ENCODE assay signal across 10 mouse cellular contexts in the genomic region with DNA sequence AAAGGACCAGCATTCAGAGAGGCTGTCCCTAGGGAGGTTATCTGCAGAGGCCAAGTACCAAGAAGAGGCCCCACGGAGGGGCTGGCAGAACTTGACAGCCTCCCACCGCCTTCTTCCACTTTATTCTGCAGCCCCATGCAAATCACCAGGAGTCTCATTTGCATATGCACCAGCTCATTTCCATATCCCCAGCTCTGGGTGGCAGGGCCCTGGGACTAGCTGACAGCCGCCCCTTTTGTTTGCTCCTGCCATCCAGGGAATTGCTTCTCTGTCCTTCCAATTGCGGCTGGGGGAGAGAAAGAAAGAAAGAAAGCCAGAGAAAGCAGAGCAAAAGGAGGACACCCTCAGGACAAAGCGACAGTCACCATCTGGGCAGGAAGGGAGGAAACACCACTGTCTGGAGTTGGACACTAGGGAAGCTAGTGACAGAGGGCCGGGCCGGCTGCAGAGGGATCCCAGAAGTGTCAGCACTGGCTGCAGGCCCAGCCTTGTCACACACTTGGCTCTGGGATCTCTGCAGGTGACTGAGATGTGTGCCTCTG.
A peak's percentile ranks its signal among the peaks of the same experiment; 100 is the strongest.
DNase-seq lines count a peak whose midpoint lies in the region; ATAC-seq and TF ChIP-seq lines count a peak whose summit lies in the region.
"Had no signal": no experiment of that assay in that cellular context is flagged by ENCODE, and none has a peak within 500 bp of the region (broad histone marks: within the 10 kb centered on the region; RNA-seq: fewer than 3 reads in every experiment).

No protein-coding gene starts in this region.

- peaks cover 5% of the 10 kb centered on the region for H3K4me1 ChIP-seq in lung, embryonic 14.5 days (ENCODE audit: insufficient read depth)
- H3K4me1 ChIP-seq in hindbrain, postnatal 0 days (ENCODE audit: insufficient read depth, low read length) = peaks cover 7% of the 10 kb centered on the region; the same call in 1 of the 2 replicates
- peaks cover 12% of the 10 kb centered on the region for H3K4me1 ChIP-seq in neural tube, embryonic 14.5 days (ENCODE audit: control insufficient read depth, insufficient read depth, low read length)

- H3K27ac ChIP-seq in lung, embryonic 14.5 days (ENCODE audit: low read depth) = no peak overlapping the region
- H3K27ac ChIP-seq in hindbrain, postnatal 0 days = peak overlapping the region; percentile 68
- H3K27ac ChIP-seq in neural tube, embryonic 14.5 days (ENCODE audit: low read depth, low read length) = peak overlapping the region; percentile 69

- ATAC-seq in lung, embryonic 14.5 days (ENCODE audit: insufficient read depth) = no peak; the same call in 1 of the 2 replicates
- peak; percentile 82 for ATAC-seq in hindbrain, postnatal 0 days
- peak; percentile 77 for ATAC-seq in neural tube, embryonic 14.5 days (ENCODE audit: low read depth)

- 15% methylated on average over 7 of the region's 7 CpGs for WGBS in lung, embryonic 14.5 days
- 16% methylated on average over 7 of the region's 7 CpGs for WGBS in hindbrain, postnatal 0 days
- WGBS in neural tube, embryonic 14.5 days = 3% methylated on average over 7 of the region's 7 CpGs

- no peak overlapping the region for H3K4me3 ChIP-seq in lung, embryonic 14.5 days (ENCODE audit: low read depth, low read length)
- no peak overlapping the region for H3K4me3 ChIP-seq in hindbrain, postnatal 0 days (ENCODE audit: low read length)
- no peak overlapping the region for H3K4me3 ChIP-seq in neural tube, embryonic 14.5 days (ENCODE audit: low read depth, low read length)

- no peak for TF ChIP-seq CTCF in lung, embryonic 14.5 days (IDR thresholded peaks at IDR 0.05; ENCODE audit: low read depth)
- peak; percentile 7; the same call in 1 of the 2 replicates for TF ChIP-seq CTCF in hindbrain, postnatal 0 days (IDR thresholded peaks at IDR 0.05; ENCODE audit: low read depth)

- peak; percentile 15 for DNase-seq in adrenal gland, postnatal 10 days
- no peak for DNase-seq in adrenal gland, postnatal 14 days
- DNase-seq in lung, embryonic 14.5 days = peak; percentile 41
- DNase-seq in lung, postnatal 36 days = no peak
- peak; percentile 72 for DNase-seq in hindbrain, postnatal 0 days (ENCODE audit: low spot score)
- DNase-seq in gastrocnemius, postnatal 25 days = no peak
- DNase-seq in ovary, adult 18-20 months (ENCODE audit: low spot score) = no peak
- DNase-seq: adrenal gland, postnatal 25 days; lung, postnatal 14 days had no signal

- H3K9ac ChIP-seq in lung, embryonic 14.5 days = no peak overlapping the region; the same call in 1 of the 2 replicates
- no peak overlapping the region for H3K9ac ChIP-seq in hindbrain, postnatal 0 days (replicated peaks; ENCODE audit: low read length)
- no peak overlapping the region for H3K9ac ChIP-seq in neural tube, embryonic 14.5 days (replicated peaks; ENCODE audit: low read depth, low read length)

- H3K9me3 ChIP-seq in lung, embryonic 14.5 days (ENCODE audit: low read depth, low read length) = no peaks in the 10 kb centered on the region
- H3K9me3 ChIP-seq in hindbrain, postnatal 0 days (ENCODE audit: low read length) = no peaks in the 10 kb centered on the region
- no peaks in the 10 kb centered on the region for H3K9me3 ChIP-seq in neural tube, embryonic 14.5 days (ENCODE audit: control insufficient read depth, low read length)

- H3K4me2 ChIP-seq in lung, embryonic 14.5 days = no peak overlapping the region
- no peak overlapping the region for H3K4me2 ChIP-seq in hindbrain, postnatal 0 days (ENCODE audit: low read depth, low read length)
- no peak overlapping the region for H3K4me2 ChIP-seq in neural tube, embryonic 14.5 days (ENCODE audit: low read depth, low read length)

- no peaks in the 10 kb centered on the region for H3K36me3 ChIP-seq in lung, embryonic 14.5 days (ENCODE audit: insufficient read depth)
- H3K36me3 ChIP-seq in hindbrain, postnatal 0 days (ENCODE audit: insufficient read depth, low read length) = no peaks in the 10 kb centered on the region
- no peaks in the 10 kb centered on the region for H3K36me3 ChIP-seq in neural tube, embryonic 14.5 days (ENCODE audit: control insufficient read depth, insufficient read depth, low read length)

- H3K27me3 ChIP-seq in lung, embryonic 14.5 days (ENCODE audit: insufficient read depth, low read length) = no peaks in the 10 kb centered on the region
- H3K27me3 ChIP-seq in hindbrain, postnatal 0 days (ENCODE audit: insufficient read depth, low read length) = no peaks in the 10 kb centered on the region
- H3K27me3 ChIP-seq in neural tube, embryonic 14.5 days (ENCODE audit: control insufficient read depth, insufficient read depth, low read length) = no peaks in the 10 kb centered on the region

Comparison
In these comparisons a context has a peak if more than half of its experiments do, and no peak if none do; other contexts are left out.
1. DNase-seq: peak in adrenal gland, postnatal 10 days (single experiment), lung, embryonic 14.5 days (single experiment) and hindbrain, postnatal 0 days (single experiment); none in adrenal gland, postnatal 14 days (single experiment), lung, postnatal 36 days (single experiment), gastrocnemius, postnatal 25 days (single experiment) and ovary, adult 18-20 months (single experiment).